Mouse (Mus musculus): ENCODE data around the gene Wdr41. TPM values are rescaled to one million over a fixed set of nuclear protein-coding genes. Genes with fewer than 3 reads are reported as not detected.

Wdr41 gene
- 21.2 and 23.8 TPM in 2 replicates for polyA plus RNA-seq (2016; fragmentation: Nextera tagmentation; extraction: Ambion mirVana)

DNA sequence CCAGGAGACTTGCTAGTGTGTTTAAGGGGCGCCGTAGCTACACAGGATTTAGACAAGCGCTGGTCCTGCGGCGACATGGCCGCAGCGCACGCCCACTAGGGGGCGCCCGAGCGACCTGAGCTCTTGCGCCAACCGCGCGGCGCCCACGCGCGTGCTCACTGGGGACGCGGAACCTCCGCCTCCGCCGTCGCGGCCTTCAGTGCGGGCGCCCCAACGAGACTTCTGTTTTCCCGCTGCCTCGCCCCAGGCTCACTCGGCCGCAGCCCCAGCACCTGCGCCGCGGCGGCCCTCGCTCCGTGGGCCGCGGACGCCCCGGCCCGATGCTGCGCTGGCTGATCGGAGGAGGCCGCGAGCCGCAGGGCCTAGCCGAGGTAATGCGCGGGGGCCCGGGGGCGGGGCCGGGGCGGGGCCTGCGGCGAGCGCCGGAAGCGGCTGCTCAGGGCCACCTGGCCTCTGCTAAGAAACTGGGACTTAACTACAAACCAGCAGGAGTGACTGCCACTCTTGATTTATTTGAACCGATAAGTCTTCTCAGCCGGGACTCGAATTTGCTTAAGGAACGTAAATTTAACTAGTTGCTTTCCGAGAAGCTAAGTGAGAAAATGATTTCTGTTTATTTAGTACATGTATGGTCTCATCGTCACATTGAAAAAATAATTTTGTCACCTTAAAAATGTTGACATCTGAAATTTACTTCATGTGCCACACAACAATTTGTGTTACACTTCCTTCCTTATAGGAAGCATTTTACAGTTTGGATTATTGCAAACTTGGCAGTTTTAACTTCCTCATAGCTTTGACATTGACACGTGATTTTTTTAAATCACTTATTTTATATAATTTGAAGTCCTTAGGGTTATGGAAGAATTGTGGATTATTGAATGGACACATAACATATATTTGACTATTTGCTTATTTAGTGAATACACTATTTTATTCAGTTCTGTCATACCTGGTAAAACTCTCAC is at the start of gene Wdr41:
Gene Wdr41 (plus strand): TSS at position 126 of the 968 bp plus-strand sequence.
- Histone ChIP-seq H3K9ac (peak within 1 kb of the TSS; percentile 99), H3K9me3 (replicated peaks) (no peaks in the 10 kb centered on the region), H3K4me3 (peak within 1 kb of the TSS; percentile 97), H3K27me3 (replicated peaks) (0 out of 2 replicates have a peak, but pooled peaks cover 4% of the 10 kb centered on the region), H3K27ac (ENCODE audit: poor library complexity, severe bottlenecking) (peak within 1 kb of the TSS; percentile 98), H3K4me2 (peak within 1 kb of the TSS; percentile 65), H3K36me3 (peaks cover 5% of the 10 kb centered on the region; the same call in 1 of the 2 replicates), H3K4me1 (replicated peaks) (peaks cover 21% of the 10 kb centered on the region)
- 2% methylated on average over 68 of the region's 68 CpGs for WGBS
- ATAC-seq (ENCODE audit: insufficient number of reproducible peaks, low FRiP score), result peak; percentile 96

DNA sequence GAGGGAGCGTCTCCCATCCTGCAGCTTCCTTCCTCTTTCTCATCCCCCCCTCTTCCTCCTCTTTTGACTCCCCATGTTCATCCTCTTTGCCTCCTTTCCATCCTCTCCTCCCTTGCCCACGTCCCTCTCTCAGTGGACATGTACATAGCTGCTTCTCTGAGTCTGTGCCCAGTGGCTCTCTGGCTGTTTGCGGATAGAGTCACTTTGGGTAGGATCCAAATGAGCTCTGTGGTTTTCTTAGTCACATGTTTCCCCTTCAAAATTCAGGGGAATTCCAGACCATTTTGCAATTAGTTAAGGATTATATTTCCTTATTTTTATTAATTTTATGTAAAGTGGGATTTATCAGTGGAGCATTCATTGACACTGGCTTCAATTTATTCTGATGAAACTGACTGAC is 48.1 kb upstream of the Wdr41 start:
- no peak overlapping the region for H3K4me2 ChIP-seq
- no peak overlapping the region for H3K27ac ChIP-seq (ENCODE audit: poor library complexity, severe bottlenecking)
- no peaks in the 10 kb centered on the region for H3K36me3 ChIP-seq
- no peaks in the 10 kb centered on the region for H3K9me3 ChIP-seq (replicated peaks)
- no peak overlapping the region for H3K4me3 ChIP-seq
- WGBS, result 71% methylated on average over 3 of the region's 3 CpGs
- no peak overlapping the region for H3K9ac ChIP-seq
- no peaks in the 10 kb centered on the region for H3K4me1 ChIP-seq (replicated peaks)
- ATAC-seq (ENCODE audit: insufficient number of reproducible peaks, low FRiP score), result no peak
- H3K27me3 ChIP-seq (replicated peaks), result peaks cover 18% of the 10 kb centered on the region

DNA sequence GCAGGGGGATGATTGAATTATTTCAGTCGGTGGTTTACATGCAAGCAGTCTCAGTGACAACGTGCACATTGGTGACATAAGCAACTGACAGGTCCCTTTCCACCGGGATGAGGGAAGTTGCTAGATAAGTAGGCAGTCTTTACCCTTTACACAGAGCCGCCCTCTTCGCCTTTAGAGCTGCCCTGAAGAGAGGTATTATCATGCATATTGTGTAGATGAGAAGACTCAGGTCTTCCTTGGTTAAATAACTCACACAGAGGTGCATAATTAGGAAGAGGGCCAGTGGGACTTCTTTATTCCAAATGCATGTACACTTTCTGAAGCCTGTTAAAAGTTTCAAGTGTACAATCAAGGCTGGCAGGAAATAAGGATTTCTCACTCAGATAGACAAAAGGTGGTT is 37.7 kb upstream of the Wdr41 start:
- WGBS, result 57% methylated on average over 5 of the region's 5 CpGs
- ATAC-seq (ENCODE audit: insufficient number of reproducible peaks, low FRiP score), result no peak
- H3K4me2 ChIP-seq, result no peak overlapping the region

DNA sequence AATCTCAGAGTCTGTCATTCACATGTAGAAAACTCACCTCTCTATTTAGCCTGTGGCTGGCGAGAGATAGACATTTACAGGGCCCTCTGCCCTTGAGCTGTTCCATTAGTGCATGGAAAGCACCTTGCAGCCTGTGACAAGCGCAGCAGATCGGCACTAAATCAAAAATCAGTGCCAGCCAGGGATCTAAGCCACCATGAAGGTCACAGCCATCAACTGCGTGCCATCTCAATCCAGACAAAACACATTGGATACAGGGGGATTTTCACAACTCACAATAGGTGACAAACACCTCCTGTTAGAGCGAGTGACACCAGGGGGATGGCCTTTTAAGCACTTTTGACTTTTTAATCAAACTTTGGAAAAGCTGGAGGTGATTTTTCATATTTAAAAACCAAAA is 36.0 kb upstream of the Wdr41 start:
- Histone ChIP-seq H3K27me3 (replicated peaks) (peaks cover 24% of the 10 kb centered on the region), H3K27ac (ENCODE audit: poor library complexity, severe bottlenecking) (no peak overlapping the region), H3K9ac (no peak overlapping the region), H3K36me3 (no peaks in the 10 kb centered on the region), H3K4me3 (no peak overlapping the region), H3K4me2 (no peak overlapping the region), H3K9me3 (replicated peaks) (no peaks in the 10 kb centered on the region), H3K4me1 (replicated peaks) (no peaks in the 10 kb centered on the region)
- 64% methylated on average over 5 of the region's 5 CpGs for WGBS
- no peak for ATAC-seq (ENCODE audit: insufficient number of reproducible peaks, low FRiP score)

More for the DNA sequence above, 37.7 kb upstream of the Wdr41 start:
- Histone ChIP-seq H3K27ac (ENCODE audit: poor library complexity, severe bottlenecking) (no peak overlapping the region), H3K27me3 (replicated peaks) (peaks cover 24% of the 10 kb centered on the region), H3K36me3 (no peaks in the 10 kb centered on the region), H3K9me3 (replicated peaks) (no peaks in the 10 kb centered on the region), H3K9ac (no peak overlapping the region), H3K4me1 (replicated peaks) (no peaks in the 10 kb centered on the region), H3K4me3 (no peak overlapping the region)

DNA sequence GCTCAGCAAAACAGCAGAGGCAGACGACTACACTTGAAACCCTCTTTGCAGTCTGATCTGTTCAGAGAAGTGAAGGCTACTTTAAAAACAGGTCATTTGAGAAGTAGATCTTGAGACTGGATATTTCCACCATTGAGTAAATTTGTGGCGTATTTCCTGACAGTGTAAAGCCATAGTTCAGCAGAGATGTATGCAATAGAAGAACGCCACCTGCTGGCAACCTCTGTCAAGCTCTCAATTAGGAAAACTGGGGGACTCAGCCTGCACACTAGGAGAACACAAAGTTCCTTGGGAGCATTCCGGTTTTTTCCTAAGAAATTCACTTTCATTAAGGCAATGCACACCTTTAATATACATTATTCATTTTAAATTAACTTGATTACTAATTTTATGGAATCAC is 34.9 kb upstream of the Wdr41 start:
- Histone ChIP-seq H3K27ac (ENCODE audit: poor library complexity, severe bottlenecking) (no peak overlapping the region), H3K4me2 (no peak overlapping the region)
- ATAC-seq (ENCODE audit: insufficient number of reproducible peaks, low FRiP score), result no peak

DNA sequence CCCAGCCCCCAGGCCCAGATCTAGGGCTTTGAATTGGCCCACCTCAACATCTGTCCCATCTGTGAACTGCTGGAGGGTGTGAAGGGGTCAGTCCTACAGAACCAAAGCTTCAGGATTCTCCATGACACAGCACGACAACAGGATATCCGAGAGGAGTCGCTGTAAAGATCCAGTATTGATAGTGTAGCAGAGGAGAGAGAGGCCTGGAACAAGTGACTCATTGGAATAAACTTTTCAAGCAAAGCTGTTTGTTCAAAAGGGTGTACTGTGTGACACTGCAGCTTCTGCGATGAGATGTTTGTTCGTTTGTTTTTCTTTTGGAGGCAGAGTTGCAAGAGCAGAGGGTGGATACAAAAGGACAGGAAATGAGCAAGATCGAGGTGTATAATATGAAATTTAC is 20.2 kb upstream of the Wdr41 start:
- H3K4me3 ChIP-seq, result no peak overlapping the region
- no peak for ATAC-seq (ENCODE audit: insufficient number of reproducible peaks, low FRiP score)
- no peak overlapping the region for H3K4me2 ChIP-seq
- H3K27ac ChIP-seq (ENCODE audit: poor library complexity, severe bottlenecking), result no peak overlapping the region
- no peaks in the 10 kb centered on the region for H3K36me3 ChIP-seq
- H3K9ac ChIP-seq, result no peak overlapping the region
- H3K9me3 ChIP-seq (replicated peaks), result no peaks in the 10 kb centered on the region
- no peaks in the 10 kb centered on the region for H3K4me1 ChIP-seq (replicated peaks)
- 54% methylated on average over 6 of the region's 6 CpGs for WGBS
- no peaks in the 10 kb centered on the region for H3K27me3 ChIP-seq (replicated peaks)

More for the DNA sequence above, 34.9 kb upstream of the Wdr41 start:
- 16% methylated on average over 4 of the region's 4 CpGs for WGBS
- Histone ChIP-seq H3K27me3 (replicated peaks) (peaks cover 15% of the 10 kb centered on the region), H3K9me3 (replicated peaks) (no peaks in the 10 kb centered on the region), H3K36me3 (no peaks in the 10 kb centered on the region), H3K9ac (no peak overlapping the region), H3K4me1 (replicated peaks) (no peaks in the 10 kb centered on the region), H3K4me3 (no peak overlapping the region)

DNA sequence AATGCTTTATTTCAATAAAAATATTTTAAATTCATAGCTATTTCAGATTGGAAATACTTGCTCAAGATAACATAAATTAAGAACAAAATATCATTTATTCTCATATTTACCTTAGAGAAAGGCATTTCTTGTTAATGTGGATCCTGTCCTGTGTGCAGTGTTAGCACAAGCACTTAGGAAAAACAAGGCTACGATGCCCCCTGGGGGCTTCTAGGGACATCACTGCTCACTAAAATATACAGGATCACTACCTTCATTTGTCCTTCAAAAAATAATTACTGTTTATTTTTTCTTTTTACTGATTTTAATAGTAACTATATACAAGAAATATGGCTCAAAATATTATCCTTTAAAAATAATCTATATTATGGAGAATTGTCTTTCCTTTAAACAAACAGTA is 18.2 kb upstream of the Wdr41 start:
- Histone ChIP-seq H3K4me1 (replicated peaks) (no peaks in the 10 kb centered on the region), H3K36me3 (no peaks in the 10 kb centered on the region), H3K27ac (ENCODE audit: poor library complexity, severe bottlenecking) (no peak overlapping the region), H3K4me2 (no peak overlapping the region), H3K9ac (no peak overlapping the region), H3K4me3 (no peak overlapping the region), H3K27me3 (replicated peaks) (no peaks in the 10 kb centered on the region), H3K9me3 (replicated peaks) (no peaks in the 10 kb centered on the region)
- ATAC-seq (ENCODE audit: insufficient number of reproducible peaks, low FRiP score), result no peak
- WGBS, result 69% methylated on average over 1 of the region's 1 CpGs

DNA sequence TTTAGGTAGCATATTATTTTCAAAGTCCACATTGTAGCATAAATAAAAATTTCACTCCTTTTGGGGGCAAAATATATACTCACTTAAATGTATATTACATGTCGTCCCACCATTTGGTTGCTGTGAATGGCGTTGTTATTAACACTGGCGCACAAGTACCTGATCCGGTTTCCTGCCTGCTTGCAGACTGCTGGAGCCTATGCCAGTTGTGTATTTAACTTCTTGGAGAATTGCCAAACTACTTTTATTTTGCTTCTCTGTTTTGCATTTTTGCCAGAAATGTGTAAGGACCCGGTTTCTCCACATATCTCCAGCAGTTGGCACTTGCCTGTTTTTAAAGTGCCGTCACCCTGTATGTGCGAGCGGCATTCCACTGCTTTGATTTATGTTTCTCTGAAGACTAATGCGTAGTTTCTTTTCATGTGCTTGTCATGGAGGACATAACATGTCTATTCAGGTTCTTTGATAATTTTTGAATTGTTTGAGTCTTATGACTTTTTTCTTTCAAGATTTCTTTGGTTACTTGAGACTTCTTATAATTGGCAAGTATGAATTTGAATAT is 6.1 kb upstream of the Wdr41 start:
- H3K9ac ChIP-seq, result no peak overlapping the region
- no peak overlapping the region for H3K27ac ChIP-seq (ENCODE audit: poor library complexity, severe bottlenecking)
- H3K4me3 ChIP-seq, result no peak overlapping the region
- no peaks in the 10 kb centered on the region for H3K9me3 ChIP-seq (replicated peaks)
- 0 out of 2 replicates have a peak, but pooled peaks cover 4% of the 10 kb centered on the region for H3K27me3 ChIP-seq (replicated peaks)
- 71% methylated on average over 9 of the region's 9 CpGs for WGBS
- ATAC-seq (ENCODE audit: insufficient number of reproducible peaks, low FRiP score), result no peak
- no peak overlapping the region for H3K4me2 ChIP-seq
- no peaks in the 10 kb centered on the region for H3K4me1 ChIP-seq (replicated peaks)
- no peaks in the 10 kb centered on the region for H3K36me3 ChIP-seq

DNA sequence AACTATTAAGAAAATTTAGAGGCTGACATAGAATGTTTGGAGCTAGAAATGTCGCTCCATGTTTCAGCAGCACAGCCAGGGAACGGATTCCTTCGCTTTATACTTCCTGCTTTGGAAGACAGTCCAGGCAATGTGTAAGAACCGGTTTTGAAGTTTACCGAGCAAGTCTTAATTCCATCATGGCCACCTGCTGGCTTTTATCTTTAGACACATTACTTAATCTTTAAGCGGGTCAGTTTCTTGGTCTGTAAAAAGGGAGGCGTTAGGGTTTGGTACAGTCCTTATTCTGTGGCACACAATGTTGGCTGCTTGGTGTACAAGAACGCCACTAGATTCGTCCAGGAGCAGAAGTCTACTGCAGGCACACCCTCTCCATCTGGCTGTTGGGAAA is 321 bp upstream of the Wdr41 start:
- Histone ChIP-seq H3K4me1 (replicated peaks) (peaks cover 21% of the 10 kb centered on the region), H3K9me3 (replicated peaks) (no peaks in the 10 kb centered on the region), H3K4me2 (peak overlapping the region; percentile 65), H3K4me3 (peak overlapping the region; percentile 97), H3K27ac (ENCODE audit: poor library complexity, severe bottlenecking) (peak overlapping the region; percentile 98; the same call in 1 of the 2 replicates), H3K36me3 (no peaks in the 10 kb centered on the region), H3K27me3 (replicated peaks) (0 out of 2 replicates have a peak, but pooled peaks cover 4% of the 10 kb centered on the region), H3K9ac (peak overlapping the region; percentile 99; the same call in 1 of the 2 replicates)
- 19% methylated on average over 9 of the region's 9 CpGs for WGBS
- ATAC-seq (ENCODE audit: insufficient number of reproducible peaks, low FRiP score), result no peak

DNA sequence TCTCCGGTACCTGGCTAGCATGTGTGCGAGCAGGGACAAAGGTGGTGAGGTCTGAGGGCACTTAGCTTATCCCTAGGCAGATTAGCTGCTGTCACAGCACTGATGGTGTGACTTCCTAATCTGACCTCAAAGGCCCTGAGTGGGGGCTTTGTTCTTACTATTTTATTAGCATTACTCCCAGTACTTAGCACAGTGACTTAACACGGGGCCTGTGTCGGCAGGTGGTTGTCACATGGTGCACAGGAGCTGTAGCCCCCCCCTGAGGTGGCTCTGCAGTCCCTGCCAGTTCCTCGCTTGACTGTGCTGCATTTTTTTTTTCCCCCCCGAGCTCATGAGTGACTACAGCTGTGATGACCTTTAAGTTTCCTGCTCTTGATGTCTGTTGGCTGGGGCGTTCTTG is 2.9 kb downstream of the Wdr41 start:
- peaks cover 21% of the 10 kb centered on the region for H3K4me1 ChIP-seq (replicated peaks)
- no peak overlapping the region for H3K27ac ChIP-seq (ENCODE audit: poor library complexity, severe bottlenecking)
- no peak for ATAC-seq (ENCODE audit: insufficient number of reproducible peaks, low FRiP score)
- WGBS, result 31% methylated on average over 7 of the region's 7 CpGs
- H3K9ac ChIP-seq, result no peak overlapping the region
- no peak overlapping the region for H3K4me2 ChIP-seq
- no peak overlapping the region for H3K4me3 ChIP-seq
- no peaks in the 10 kb centered on the region for H3K27me3 ChIP-seq (replicated peaks)
- H3K36me3 ChIP-seq, result peaks cover 18% of the 10 kb centered on the region
- no peaks in the 10 kb centered on the region for H3K9me3 ChIP-seq (replicated peaks)

DNA sequence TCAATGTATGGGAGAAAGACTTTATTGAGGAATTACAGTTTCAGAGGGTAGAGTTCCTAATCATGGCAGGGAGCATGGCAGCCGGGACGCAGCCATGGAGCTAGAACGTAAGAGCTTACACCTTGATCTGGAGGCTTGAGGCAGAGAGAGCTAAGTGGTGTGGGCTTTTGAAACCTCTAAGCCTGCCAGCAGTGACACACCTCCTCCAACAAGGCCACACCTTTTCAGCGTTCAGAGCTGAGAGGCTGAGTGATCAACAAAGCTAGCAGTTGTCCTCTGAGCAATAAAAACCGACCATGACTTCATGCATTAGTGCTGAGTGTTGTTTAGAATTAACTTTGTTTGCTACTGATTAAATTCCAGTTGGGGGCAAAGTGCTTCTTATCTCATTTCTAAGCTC is 14.4 kb downstream of the Wdr41 start:
- H3K4me3 ChIP-seq, result no peak overlapping the region
- H3K4me2 ChIP-seq, result no peak overlapping the region
- peaks cover 3% of the 10 kb centered on the region; the same call in 1 of the 2 replicates for H3K4me1 ChIP-seq (replicated peaks)
- H3K36me3 ChIP-seq, result peaks cover 12% of the 10 kb centered on the region
- H3K27ac ChIP-seq (ENCODE audit: poor library complexity, severe bottlenecking), result no peak overlapping the region
- no peaks in the 10 kb centered on the region for H3K27me3 ChIP-seq (replicated peaks)
- no peak for ATAC-seq (ENCODE audit: insufficient number of reproducible peaks, low FRiP score)
- WGBS, result 52% methylated on average over 5 of the region's 5 CpGs
- H3K9me3 ChIP-seq (replicated peaks), result peaks cover 3% of the 10 kb centered on the region; the same call in 1 of the 2 replicates
- H3K9ac ChIP-seq, result no peak overlapping the region

All from heart, embryonic 12.5 days (tissue).